In genomic region chr17:62470739-62471138, GRCm38 (mm10) we compare ENCODE assay signal across 27 mouse cellular contexts.
DNase-seq lines count a peak whose midpoint lies in the region; ATAC-seq and TF ChIP-seq lines count a peak whose summit lies in the region.
"Had no signal": no experiment of that assay in that cellular context is flagged by ENCODE, and none has a peak within 500 bp of the region (broad histone marks: within the 10 kb centered on the region; RNA-seq: fewer than 3 reads in every experiment).

No protein-coding gene starts in this region.

- no peaks in the 10 kb centered on the region for H3K9me3 ChIP-seq in midbrain, embryonic 11.5 days (ENCODE audit: control insufficient read depth, low read length)
- no peaks in the 10 kb centered on the region for H3K9me3 ChIP-seq in midbrain, postnatal 0 days (ENCODE audit: low read length)
- H3K9me3 ChIP-seq in limb, embryonic 10.5 days (replicated peaks): no peaks in the 10 kb centered on the region
- H3K9me3 ChIP-seq: embryonic facial prominence, embryonic 12.5 days; forebrain, embryonic 13.5 days; heart, embryonic 12.5 days; hindbrain, embryonic 12.5 days; neural tube, embryonic 12.5 days had no signal

- no peaks in the 10 kb centered on the region for H3K4me1 ChIP-seq in midbrain, embryonic 11.5 days (ENCODE audit: control insufficient read depth, insufficient read depth, low read length)
- H3K4me1 ChIP-seq in midbrain, postnatal 0 days (ENCODE audit: insufficient read depth, low read length): no peaks in the 10 kb centered on the region
- H3K4me1 ChIP-seq in limb, embryonic 10.5 days: no peaks in the 10 kb centered on the region
- H3K4me1 ChIP-seq: embryonic facial prominence, embryonic 12.5 days; forebrain, embryonic 13.5 days; hindbrain, embryonic 12.5 days; megakaryocyte, embryonic 14.5 days; neural tube, embryonic 12.5 days had no signal

- peak; percentile 97 for ATAC-seq in frontal cortex, adult (ENCODE audit: low TSS enrichment)
- no peak for ATAC-seq in midbrain, embryonic 11.5 days (ENCODE audit: low FRiP score)
- no peak for ATAC-seq in midbrain, postnatal 0 days (ENCODE audit: low FRiP score)
- ATAC-seq: activated CD4-positive, CD25-positive, alpha-beta regulatory T cell, adult 4 months; forebrain, embryonic 13.5 days had no signal

- no peak for TF ChIP-seq CTCF in midbrain, postnatal 0 days (IDR thresholded peaks at IDR 0.05)

- H3K9ac ChIP-seq in midbrain, embryonic 11.5 days (ENCODE audit: low read length): no peak overlapping the region
- H3K9ac ChIP-seq in midbrain, postnatal 0 days (replicated peaks; ENCODE audit: low read length, poor library complexity, severe bottlenecking): no peak overlapping the region
- H3K9ac ChIP-seq: embryonic facial prominence, embryonic 12.5 days; forebrain, embryonic 13.5 days; heart, embryonic 12.5 days; hindbrain, embryonic 12.5 days; liver, embryonic 14.5 days; lung, embryonic 14.5 days; neural tube, embryonic 12.5 days had no signal

- no peak overlapping the region for H3K27ac ChIP-seq in midbrain, embryonic 11.5 days (ENCODE audit: low read depth, low read length)
- no peak overlapping the region for H3K27ac ChIP-seq in midbrain, postnatal 0 days (ENCODE audit: low read depth, low read length)
- no peak overlapping the region for H3K27ac ChIP-seq in limb, embryonic 10.5 days
- H3K27ac ChIP-seq: embryonic facial prominence, embryonic 12.5 days; forebrain, embryonic 13.5 days; hindbrain, embryonic 12.5 days; liver, embryonic 14.5 days; neural tube, embryonic 12.5 days had no signal

- DNase-seq in frontal cortex, postnatal 10 days (ENCODE audit: low spot score in 2 of 2): no peak
- peak; percentile 41 for DNase-seq in midbrain, embryonic 11.5 days (ENCODE audit: low spot score, missing footprints)
- no peak for DNase-seq in midbrain, postnatal 0 days (ENCODE audit: low spot score)
- peak; percentile 16 for DNase-seq in layer of hippocampus, adult 9-10 months (ENCODE audit: low spot score)
- DNase-seq in left cerebral cortex, postnatal 25 days (ENCODE audit: low spot score in 2 of 2): peak; percentile 25 to 84
- DNase-seq in limb, embryonic 10.5 days (ENCODE audit: low spot score): no peak
- no peak for DNase-seq in spleen, adult 18-20 months
- DNase-seq: adrenal gland, adult 8-10 months; cerebellum, adult 2 months; cerebellum, postnatal 25 days; gastrocnemius, postnatal 25 days; heart, adult 18-20 months; heart, postnatal 10 days; kidney, adult 11 months; lung, embryonic 14.5 days; midbrain, embryonic 14.5 days; thymus, postnatal 14 days had no signal

- intact Hi-C loops in left cerebral cortex, postnatal 25 days (cut with DNase I): loop anchor here (10.0 kb wide), 1 partner anchor 414 kb away; the partner anchor contains the start of gene Efna5

- 91% methylated on average over 5 of the region's 5 CpGs for WGBS in midbrain, embryonic 11.5 days
- WGBS in midbrain, postnatal 0 days: 90% methylated on average over 5 of the region's 5 CpGs
- 90% methylated on average over 5 of the region's 5 CpGs for WGBS in limb, embryonic 10.5 days

- H3K36me3 ChIP-seq in midbrain, embryonic 11.5 days (ENCODE audit: control insufficient read depth, insufficient read depth, low read length): no peaks in the 10 kb centered on the region
- H3K36me3 ChIP-seq in midbrain, postnatal 0 days (ENCODE audit: insufficient read depth, low read length): no peaks in the 10 kb centered on the region
- H3K36me3 ChIP-seq in limb, embryonic 10.5 days: no peaks in the 10 kb centered on the region
- H3K36me3 ChIP-seq: embryonic facial prominence, embryonic 12.5 days; heart, embryonic 12.5 days; hindbrain, embryonic 12.5 days; neural tube, embryonic 12.5 days had no signal

- no peaks in the 10 kb centered on the region for H3K27me3 ChIP-seq in midbrain, embryonic 11.5 days (ENCODE audit: control insufficient read depth, insufficient read depth, low read length)
- no peaks in the 10 kb centered on the region for H3K27me3 ChIP-seq in midbrain, postnatal 0 days (ENCODE audit: insufficient read depth, low read length)
- no peaks in the 10 kb centered on the region for H3K27me3 ChIP-seq in limb, embryonic 10.5 days (ENCODE audit: low read depth, poor library complexity, severe bottlenecking)
- H3K27me3 ChIP-seq: embryonic facial prominence, embryonic 12.5 days; forebrain, embryonic 13.5 days; heart, embryonic 12.5 days; hindbrain, embryonic 12.5 days; megakaryocyte, embryonic 14.5 days; neural tube, embryonic 12.5 days had no signal

- no peak overlapping the region for H3K4me2 ChIP-seq in midbrain, embryonic 11.5 days
- H3K4me2 ChIP-seq in midbrain, postnatal 0 days (ENCODE audit: low read depth, low read length, poor library complexity, severe bottlenecking): no peak overlapping the region
- H3K4me2 ChIP-seq: embryonic facial prominence, embryonic 12.5 days; forebrain, embryonic 13.5 days; heart, embryonic 12.5 days; hindbrain, embryonic 12.5 days; lung, embryonic 14.5 days; neural tube, embryonic 12.5 days had no signal

- H3K4me3 ChIP-seq in midbrain, embryonic 11.5 days (ENCODE audit: low read depth, low read length): no peak overlapping the region
- H3K4me3 ChIP-seq in midbrain, postnatal 0 days (ENCODE audit: low read depth, low read length): no peak overlapping the region
- no peak overlapping the region for H3K4me3 ChIP-seq in limb, embryonic 10.5 days
- H3K4me3 ChIP-seq: embryonic facial prominence, embryonic 12.5 days; erythroblast, embryonic 14.5 days; forebrain, embryonic 13.5 days; heart, embryonic 12.5 days; hindbrain, embryonic 12.5 days; megakaryocyte, embryonic 14.5 days; neural tube, embryonic 12.5 days had no signal

Comparison
In these comparisons a context has a peak if more than half of its experiments do, and no peak if none do; other contexts are left out.
1. DNase-seq: peak in midbrain, embryonic 11.5 days (single experiment), layer of hippocampus, adult 9-10 months (single experiment) and left cerebral cortex, postnatal 25 days (2 of 2); none in frontal cortex, postnatal 10 days (0 of 2), midbrain, postnatal 0 days (single experiment), limb, embryonic 10.5 days (single experiment) and spleen, adult 18-20 months (0 of 2).